Mouse (Mus musculus) E14TG2a.4 (cell line): ENCODE measurements around the gene Mien1.

Experiments used
- H3K27me3 ChIP-seq: 2 replicates; pipeline ENCODE4 v1.6.1; 2014; ENCODE audit warnings: low read length, control low read depth; ENCODE audit not compliant: insufficient read depth
- H3K36me3 ChIP-seq: 2 replicates; pipeline ENCODE4 v1.6.1; 2014; ENCODE audit warnings: low read length, control low read depth; ENCODE audit not compliant: insufficient read depth
- H3K4me1 ChIP-seq: replicated peaks from 2 replicates; pipeline ENCODE4 v1.6.1; 2014; ENCODE audit warnings: low read depth, low read length, control low read depth
- H3K4me3 ChIP-seq: replicated peaks from 2 replicates; pipeline ENCODE4 v1.5.1; 2014; ENCODE audit warnings: mild to moderate bottlenecking, low read length
- H3K9me3 ChIP-seq: 2 replicates; pipeline ENCODE4 v1.6.1; 2014; ENCODE audit warnings: low read length, control low read depth
- CTCF ChIP-seq: conservative IDR thresholded peaks from 2 replicates; pipeline ENCODE4 v1.5.1; 2014; ENCODE audit warnings: low read length
- NANOG ChIP-seq: IDR thresholded peaks from 2 replicates; pipeline ENCODE4 v1.6.1; 2014; ENCODE audit warnings: borderline replicate concordance, low read length, mixed read lengths
- POU5F1 ChIP-seq: IDR thresholded peaks from 2 replicates; pipeline ENCODE4 v1.6.1; 2014; ENCODE audit warnings: low read length, borderline replicate concordance

The Mien1 gene

DNA sequence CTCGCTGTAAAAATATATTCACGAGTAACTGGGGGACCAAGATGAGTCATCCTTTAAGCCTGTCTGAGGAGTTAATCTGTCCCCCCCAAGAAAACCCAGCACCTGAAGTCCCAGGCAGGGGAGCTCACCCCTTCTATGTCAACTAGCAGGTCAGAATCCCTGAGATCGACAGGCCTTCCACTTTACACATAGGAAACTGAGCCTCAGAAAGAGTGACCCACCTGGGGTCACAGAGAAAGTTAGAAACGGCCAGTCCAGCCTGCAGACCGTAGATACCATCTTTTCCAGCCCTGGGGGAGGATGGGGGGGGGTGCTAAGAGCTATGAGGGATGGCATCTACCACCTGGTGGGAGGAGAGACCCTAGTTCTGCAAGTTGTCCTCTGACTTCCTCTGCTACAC is 17.8 kb upstream of the Mien1 start:
- H3K27me3 ChIP-seq, result peaks cover 25% of the 10 kb centered on the region
- no peak for TF ChIP-seq NANOG
- no peak for TF ChIP-seq POU5F1
- no peak for TF ChIP-seq CTCF
- peaks cover 63% of the 10 kb centered on the region for H3K4me1 ChIP-seq
- H3K4me3 ChIP-seq, result no peak overlapping the region
- peaks cover 48% of the 10 kb centered on the region for H3K36me3 ChIP-seq
- no peaks in the 10 kb centered on the region for H3K9me3 ChIP-seq

DNA sequence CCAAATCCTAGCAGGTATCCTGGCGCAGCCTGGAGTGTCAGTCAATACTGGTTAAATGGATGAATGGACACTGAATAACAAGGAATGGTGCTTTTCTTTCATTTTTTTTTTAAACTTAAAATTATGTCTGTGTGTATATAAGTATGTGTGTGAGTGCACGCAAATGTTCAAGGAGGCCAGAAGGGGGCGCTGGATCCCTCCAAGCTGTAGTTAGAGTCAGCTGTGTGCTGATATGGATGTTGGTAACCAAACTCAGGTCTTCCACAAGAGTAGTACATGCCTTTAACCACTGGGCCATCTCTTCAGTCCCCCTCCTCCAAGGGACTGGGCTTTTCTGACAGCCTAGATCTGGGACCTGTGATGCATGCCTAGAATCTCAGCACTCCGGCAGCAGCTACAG is 16.7 kb upstream of the Mien1 start:
- Histone ChIP-seq H3K9me3 (no peaks in the 10 kb centered on the region), H3K36me3 (peaks cover 58% of the 10 kb centered on the region), H3K27me3 (peaks cover 23% of the 10 kb centered on the region), H3K4me1 (peaks cover 63% of the 10 kb centered on the region), H3K4me3 (no peak overlapping the region)
- TF ChIP-seq CTCF, result peak; percentile 74
- no peak for TF ChIP-seq POU5F1
- TF ChIP-seq NANOG, result no peak

DNA sequence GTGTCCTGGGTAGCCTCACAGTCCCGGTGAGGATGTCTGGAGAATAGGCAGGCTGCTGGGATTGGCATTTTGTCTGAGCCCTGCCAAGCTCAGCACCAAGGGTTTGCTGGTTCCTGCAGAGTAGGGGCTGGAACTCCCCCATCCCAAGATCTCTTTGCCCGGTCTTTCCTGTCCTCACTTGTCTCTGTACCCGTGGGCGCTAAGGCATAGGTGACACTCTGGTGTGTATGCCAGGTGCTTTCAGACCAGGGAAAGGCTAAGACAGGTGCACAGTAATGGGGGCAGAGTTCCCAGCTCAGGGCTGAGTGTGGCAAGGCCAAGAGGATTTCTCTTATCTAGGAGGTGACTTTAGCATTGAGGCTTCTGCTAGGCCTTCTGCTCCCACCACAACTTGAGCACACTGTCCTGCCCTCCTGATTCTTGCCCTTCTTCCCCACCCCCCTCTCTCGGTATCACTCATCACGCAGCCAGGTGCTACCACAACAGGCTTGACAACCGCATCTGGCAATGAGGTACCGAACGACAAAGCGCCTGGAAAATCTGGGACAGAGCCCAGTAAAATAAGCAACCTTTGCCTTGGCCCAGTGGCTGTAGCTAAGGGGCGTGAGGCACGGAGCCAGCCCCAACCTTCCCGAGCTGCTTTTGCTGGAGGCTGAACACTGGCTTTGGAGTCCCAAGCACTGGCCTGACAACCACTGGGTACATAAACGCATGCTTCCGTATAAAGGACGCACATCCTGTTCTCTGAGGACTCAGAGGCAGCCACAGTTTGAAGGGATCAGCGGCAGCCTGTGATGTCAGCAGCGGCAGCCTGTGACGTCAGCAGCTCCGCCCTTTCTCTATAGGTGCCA is 11.4 kb upstream of the Mien1 start:
- Histone ChIP-seq H3K4me3 (peak overlapping the region; percentile 82), H3K9me3 (no peaks in the 10 kb centered on the region), H3K36me3 (peaks cover 50% of the 10 kb centered on the region), H3K4me1 (peaks cover 77% of the 10 kb centered on the region), H3K27me3 (no peaks in the 10 kb centered on the region)
- TF ChIP-seq NANOG (no peak), CTCF (no peak), POU5F1 (no peak)

DNA sequence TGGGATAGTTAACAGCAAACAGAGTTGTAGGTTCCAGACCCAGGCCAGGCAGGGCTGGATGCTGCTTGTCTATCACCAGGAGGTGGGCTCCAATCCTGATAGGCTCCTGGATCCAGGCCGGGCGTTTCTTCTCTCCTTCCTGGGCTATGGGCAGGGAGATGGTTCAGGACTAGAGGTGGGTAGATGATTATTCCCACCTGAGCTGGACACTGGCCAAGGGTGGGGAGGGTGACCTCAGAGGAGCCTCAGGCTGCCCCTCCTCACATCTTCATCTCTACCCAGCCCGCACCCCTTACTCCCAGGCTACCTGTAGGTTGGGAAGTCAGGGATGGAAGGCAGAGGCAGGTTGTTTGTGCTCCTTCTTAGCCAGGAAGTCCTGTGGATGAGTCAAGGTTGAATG is 10.6 kb upstream of the Mien1 start:
- TF ChIP-seq NANOG (no peak), POU5F1 (no peak), CTCF (no peak)
- peaks cover 43% of the 10 kb centered on the region for H3K36me3 ChIP-seq
- H3K27me3 ChIP-seq, result no peaks in the 10 kb centered on the region
- peaks cover 71% of the 10 kb centered on the region for H3K4me1 ChIP-seq
- peak overlapping the region; percentile 82 for H3K4me3 ChIP-seq
- no peaks in the 10 kb centered on the region for H3K9me3 ChIP-seq

DNA sequence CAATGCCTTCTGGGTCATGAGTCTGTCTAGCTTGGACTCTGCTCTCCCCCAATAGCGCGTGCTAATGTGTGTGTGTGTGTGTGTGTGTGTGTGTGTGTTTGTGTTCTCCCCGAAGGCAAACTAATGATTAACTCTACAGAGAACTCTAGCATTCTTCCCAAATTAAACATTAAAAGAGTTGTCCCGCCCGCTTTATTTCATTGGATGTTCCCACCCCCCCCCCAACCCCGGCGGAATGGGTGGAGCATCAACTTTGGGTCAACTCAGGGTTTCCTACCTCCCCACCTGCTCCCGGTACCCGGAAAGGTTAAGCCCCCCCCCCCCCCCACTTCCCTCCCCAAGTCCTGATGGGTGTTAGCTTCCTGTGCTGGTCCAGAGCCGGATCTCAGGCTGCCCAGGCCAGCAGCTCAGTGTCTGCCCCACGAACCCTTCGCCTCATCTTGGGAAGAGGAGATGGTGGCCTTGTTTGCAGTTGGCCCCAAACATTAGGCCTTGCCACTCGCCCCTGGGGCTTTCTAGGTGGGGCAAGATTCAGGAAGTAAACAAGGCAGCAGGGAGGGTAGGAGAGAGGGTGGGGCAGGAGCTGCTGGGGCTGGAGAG is 9.5 kb upstream of the Mien1 start:
- peaks cover 32% of the 10 kb centered on the region for H3K36me3 ChIP-seq
- no peaks in the 10 kb centered on the region for H3K27me3 ChIP-seq
- H3K9me3 ChIP-seq, result no peaks in the 10 kb centered on the region
- peak overlapping the region; percentile 82 for H3K4me3 ChIP-seq
- TF ChIP-seq CTCF, result no peak
- TF ChIP-seq POU5F1, result no peak
- TF ChIP-seq NANOG, result no peak
- H3K4me1 ChIP-seq, result peaks cover 66% of the 10 kb centered on the region

DNA sequence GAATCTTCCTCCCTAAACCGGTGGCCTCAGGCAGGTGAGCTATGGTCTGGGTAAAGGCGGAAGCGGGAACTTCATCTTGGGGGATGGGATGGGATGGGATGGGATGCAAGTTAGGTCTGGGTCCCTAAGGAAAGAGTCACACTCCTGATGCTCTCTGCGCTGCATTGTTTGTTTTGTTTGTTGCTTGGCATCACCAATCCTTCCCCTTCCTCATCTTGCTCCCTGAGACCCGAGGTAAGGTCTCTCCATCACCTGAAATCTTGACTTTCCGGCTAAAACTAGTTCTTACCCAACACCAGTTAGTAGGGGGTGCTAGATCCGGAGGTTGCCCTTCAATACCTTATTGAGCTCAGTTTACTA is 8.7 kb upstream of the Mien1 start:
- TF ChIP-seq NANOG (no peak), POU5F1 (no peak), CTCF (no peak)
- Histone ChIP-seq H3K4me1 (peaks cover 66% of the 10 kb centered on the region), H3K27me3 (no peaks in the 10 kb centered on the region), H3K36me3 (peaks cover 24% of the 10 kb centered on the region), H3K4me3 (peak overlapping the region; percentile 82), H3K9me3 (no peaks in the 10 kb centered on the region)

DNA sequence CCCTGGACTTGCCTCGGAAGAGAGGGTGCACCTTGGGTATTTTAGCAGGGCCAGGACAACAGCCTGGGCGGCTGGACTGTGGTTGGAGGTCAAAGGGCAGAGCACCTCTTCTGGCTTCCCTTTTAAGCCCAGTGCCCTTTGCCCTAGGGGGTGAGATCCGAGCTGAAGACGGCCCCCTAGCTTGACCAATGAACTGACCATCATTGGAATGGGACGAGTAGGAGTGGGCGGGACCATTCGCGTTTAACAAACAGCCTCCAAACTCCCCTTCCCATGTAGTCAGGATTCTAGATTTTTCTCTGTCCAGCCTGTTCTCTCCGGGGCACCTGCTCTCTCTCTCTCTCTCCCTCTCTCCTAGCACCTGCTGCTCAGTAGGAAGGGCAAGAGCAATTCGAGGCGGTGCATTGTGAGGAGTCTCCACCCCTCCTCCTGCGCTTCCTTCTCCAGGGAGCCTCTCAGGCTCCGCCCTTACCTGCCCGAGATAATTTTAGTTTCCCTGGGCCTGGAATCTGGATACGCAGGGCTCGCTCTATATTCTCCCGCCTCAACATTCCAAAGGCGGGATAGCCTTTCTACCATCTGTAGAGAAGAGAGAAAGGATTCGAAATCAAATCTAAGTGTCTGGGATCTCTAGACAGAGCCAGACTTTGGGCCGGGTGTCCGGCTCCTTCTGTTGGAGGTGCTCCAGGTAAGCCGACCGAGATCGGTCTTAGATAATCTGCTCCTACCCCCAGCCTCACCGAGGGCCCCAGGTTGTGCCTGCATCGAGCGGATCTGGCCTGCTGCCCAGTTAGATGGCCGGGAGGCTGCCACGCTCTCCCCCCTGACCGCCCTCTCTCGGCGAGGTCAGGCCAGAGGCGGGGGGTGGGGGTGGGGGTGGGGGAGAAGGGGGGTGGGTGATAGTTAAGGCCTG is 8.0 kb upstream of the Mien1 start:
- H3K9me3 ChIP-seq, result no peaks in the 10 kb centered on the region
- peak overlapping the region; percentile 82 for H3K4me3 ChIP-seq
- TF ChIP-seq NANOG (no peak), CTCF (no peak), POU5F1 (no peak)
- H3K27me3 ChIP-seq, result no peaks in the 10 kb centered on the region
- peaks cover 61% of the 10 kb centered on the region for H3K4me1 ChIP-seq
- peaks cover 17% of the 10 kb centered on the region for H3K36me3 ChIP-seq

DNA sequence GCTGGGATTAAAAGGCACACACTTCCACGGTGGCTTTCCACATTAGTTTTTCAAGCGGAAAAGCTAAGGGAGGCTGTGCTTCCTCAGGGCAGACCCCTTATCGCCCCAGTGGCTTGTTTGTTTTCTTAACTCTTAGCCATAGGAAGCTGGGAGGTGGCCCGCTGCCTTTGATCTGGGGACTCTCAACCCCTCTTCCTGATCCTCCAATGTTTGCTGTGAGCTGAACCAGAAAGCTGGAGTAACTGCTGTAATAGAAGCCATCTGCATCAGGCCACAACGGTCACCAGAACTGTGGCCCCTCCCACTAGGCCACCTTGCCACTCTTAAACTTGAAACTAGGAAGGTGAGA is 7.4 kb upstream of the Mien1 start, which contains the start of gene Grb7:
Grb7 (plus strand) TSS at position 182 of the 349 bp plus-strand sequence.
- no peak for TF ChIP-seq NANOG
- TF ChIP-seq CTCF, result no peak
- no peak for TF ChIP-seq POU5F1
- peaks cover 11% of the 10 kb centered on the region for H3K36me3 ChIP-seq
- H3K27me3 ChIP-seq, result no peaks in the 10 kb centered on the region
- H3K4me3 ChIP-seq, result peak within 1 kb of the TSS; percentile 82
- H3K9me3 ChIP-seq, result no peaks in the 10 kb centered on the region
- H3K4me1 ChIP-seq, result peaks cover 56% of the 10 kb centered on the region
